Mouse (Mus musculus) adrenal gland, adult (tissue): Measurements from ENCODE around the gene Rbm26.

Experiments
- DNase-seq, 2 experiments: peaks; one replicate each; pipeline ENCODE4 v3.0.0; 2022 to 2023; ENCODE audit warnings: low spot score in 1 of 2; ENCODE audit not compliant: inconsistent age in 2 of 2

The Rbm26 gene

GRCm38 (mm10) chr14:105177238-105177693 lies at the start of gene Rbm26:
TSS of gene Rbm26 (minus strand) at chr14:105177327.
- peak; percentile 96 to 99 for DNase-seq

GRCm38 (mm10) chr14:105225790-105226189 lies 48.7 kb upstream of the Rbm26 start:
- DNase-seq: no peak

- DNase-seq: no peak
Measured at GRCm38 (mm10) chr14:105222240-105222639, 45.1 kb upstream of the Rbm26 start.

GRCm38 (mm10) chr14:105219525-105220376 lies 42.6 kb upstream of the Rbm26 start:
- no peak for DNase-seq

GRCm38 (mm10) chr14:105198401-105198800 lies 21.3 kb upstream of the Rbm26 start:
- peak; percentile 20 to 81 for DNase-seq

DNA sequence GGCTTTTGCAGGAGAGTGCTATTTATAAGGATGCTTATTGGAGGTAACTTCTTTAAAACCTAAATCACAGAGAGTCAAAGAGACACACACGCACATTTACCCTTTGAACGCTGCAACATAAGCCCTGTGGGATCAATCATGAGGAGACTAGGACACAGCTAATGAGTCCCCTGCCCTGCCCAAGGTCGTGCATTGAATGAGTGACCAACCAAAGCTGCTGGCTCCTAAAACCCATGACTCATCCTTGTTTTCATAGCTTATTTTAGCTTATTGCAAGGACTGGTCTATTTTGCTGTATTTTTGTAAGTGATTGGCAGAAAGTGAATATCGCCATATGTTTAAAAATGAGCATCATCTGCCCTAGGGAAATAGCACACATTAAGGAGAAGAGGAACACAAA lies 17.6 kb upstream of the Rbm26 start:
- peak; percentile 63 to 83 for DNase-seq

DNA sequence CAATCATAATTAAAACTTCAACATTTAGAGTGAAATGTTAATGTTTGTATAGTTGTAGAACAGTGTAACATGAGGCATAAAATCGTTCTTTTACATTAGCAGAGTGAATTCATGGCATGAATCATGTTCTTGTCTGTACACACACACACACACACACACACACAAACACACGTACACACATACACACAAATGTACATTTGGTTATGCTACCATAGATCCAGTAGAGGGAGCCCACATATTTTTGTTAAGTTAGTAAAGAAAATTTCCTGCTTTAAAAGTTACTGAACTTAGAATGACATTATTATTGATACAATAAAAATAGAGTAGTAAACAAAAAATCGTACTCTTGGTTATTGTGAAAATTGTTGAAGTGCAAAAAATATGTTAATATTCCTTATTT lies 7.7 kb upstream of the Rbm26 start:
- no peak for DNase-seq

DNA sequence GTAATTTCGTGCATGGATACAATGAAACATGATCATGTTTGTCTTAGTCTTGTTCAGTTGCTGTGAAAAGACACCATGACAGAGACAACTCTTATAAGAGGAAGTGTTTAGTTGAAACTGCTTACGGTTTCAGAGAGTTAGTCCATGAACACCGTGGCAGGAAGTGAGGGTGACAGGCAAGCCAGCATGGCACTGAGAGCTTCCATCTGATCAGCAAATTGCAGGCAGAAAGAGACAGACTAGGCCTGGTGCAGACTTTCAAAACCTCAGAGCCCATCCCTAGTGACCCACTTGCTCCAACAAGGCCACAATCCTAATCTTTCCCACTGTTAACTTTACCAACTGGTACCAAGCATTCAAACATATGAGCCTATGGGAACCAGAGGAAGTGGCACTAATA lies 5.7 kb upstream of the Rbm26 start:
- DNase-seq: no peak

GRCm38 (mm10) chr14:105179733-105180132 lies 2.6 kb upstream of the Rbm26 start:
- no peak for DNase-seq

GRCm38 (mm10) chr14:105178996-105179395 lies 1.9 kb upstream of the Rbm26 start:
- DNase-seq: no peak

DNA sequence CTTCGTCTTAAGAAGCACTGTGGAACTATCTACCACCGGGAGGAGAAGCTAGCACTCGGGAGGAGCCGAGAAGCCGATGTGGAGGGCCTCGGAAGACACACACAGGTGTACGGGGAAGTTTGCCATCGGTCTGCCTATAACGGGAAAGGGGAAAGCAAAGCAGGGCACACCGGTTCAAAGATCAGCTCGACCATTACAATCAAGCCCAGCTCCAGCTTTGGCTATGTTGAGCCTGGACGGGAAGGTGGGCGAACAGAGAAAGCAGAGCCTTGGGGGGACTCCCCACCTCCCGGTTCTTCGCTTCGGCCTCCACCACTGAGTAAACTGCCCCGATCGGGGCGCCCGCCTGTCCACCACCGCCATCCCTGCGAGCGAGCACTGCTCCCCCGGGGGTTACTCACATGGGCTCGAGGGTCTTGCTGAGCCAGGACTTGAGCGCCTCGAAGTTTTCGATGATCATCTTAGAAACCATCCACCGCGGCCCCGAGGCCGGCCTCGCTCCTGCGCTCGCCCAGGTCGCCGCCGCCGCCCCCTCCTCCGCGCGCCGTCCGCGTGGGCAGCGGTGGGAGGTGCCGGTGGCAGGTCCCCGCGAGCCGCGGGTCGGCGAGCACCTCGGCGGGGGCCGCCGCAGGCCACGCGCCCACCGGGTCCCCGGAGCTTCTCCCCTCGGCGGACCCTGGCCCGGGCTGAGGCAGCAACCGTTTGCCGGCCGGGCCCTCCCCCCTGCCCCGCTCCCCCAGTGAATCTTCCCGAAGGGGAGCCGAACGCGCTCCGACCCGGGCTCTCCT lies 552 bp downstream of the Rbm26 start:
- no peak for DNase-seq

- DNase-seq: peak in 1 of 2 experiments; percentile 19
Measured at GRCm38 (mm10) chr14:105167181-105167580, 9.9 kb downstream of the Rbm26 start.

DNA sequence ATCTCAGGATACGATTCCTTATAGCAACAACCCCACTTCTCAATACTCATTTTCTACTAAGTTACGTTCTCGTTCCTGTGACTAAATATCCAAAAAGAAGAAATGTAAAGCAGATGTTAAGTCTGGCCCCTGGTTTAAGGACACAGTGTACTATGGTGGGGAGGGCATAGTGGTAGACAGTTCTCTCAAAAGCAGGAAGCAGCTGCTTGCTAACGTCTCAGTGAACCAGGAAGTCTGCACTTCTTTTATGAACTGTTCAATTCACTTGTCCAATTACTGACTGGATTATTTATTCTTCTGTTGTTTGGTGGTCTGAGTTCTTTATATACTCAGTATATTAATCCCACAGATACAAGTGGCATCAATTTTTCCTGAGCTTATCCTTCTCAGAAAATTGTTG lies 12.3 kb downstream of the Rbm26 start:
- DNase-seq: no peak

GRCm38 (mm10) chr14:105161334-105161733 lies 15.8 kb downstream of the Rbm26 start:
- no peak for DNase-seq

- no peak for DNase-seq
Measured at GRCm38 (mm10) chr14:105158526-105158925, 18.6 kb downstream of the Rbm26 start.

- no peak for DNase-seq
Measured at GRCm38 (mm10) chr14:105134076-105134475, 43.1 kb downstream of the Rbm26 start.

- no peak for DNase-seq
Measured at GRCm38 (mm10) chr14:105127715-105128385, 49.3 kb downstream of the Rbm26 start.

DNA sequence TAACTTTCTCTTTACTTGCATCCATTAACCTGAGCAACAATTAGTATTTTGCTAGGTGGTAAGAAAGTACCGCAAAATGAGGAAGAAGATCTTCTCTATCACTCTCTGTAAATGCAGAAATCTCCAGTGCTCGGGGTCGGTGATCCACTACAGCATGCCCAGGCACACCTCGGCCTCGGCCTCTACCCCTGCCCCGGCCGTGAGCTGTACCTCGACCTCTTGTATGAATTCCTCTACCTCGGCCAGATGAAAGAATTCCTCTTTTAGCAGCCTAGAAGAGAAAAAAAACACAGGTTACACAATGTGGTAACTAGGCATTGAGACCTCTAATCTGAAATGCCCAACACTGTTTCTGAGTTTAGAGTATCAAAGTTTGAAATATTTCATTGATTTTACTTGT lies 52.6 kb downstream of the Rbm26 start:
- no peak for DNase-seq

- DNase-seq: no peak
Measured at GRCm38 (mm10) chr14:105115402-105115801, 61.7 kb downstream of the Rbm26 start.

- DNase-seq: no peak
Measured at GRCm38 (mm10) chr14:105106252-105106651, 70.9 kb downstream of the Rbm26 start.

- DNase-seq: no peak
Measured at GRCm38 (mm10) chr14:105098861-105099260, 78.3 kb downstream of the Rbm26 start.
